ENCODE assay signal across 16 mouse cellular contexts in genomic region chr13:113199331-113199730, GRCm38 (mm10). TPM values are rescaled to one million over a fixed set of nuclear protein-coding genes. Genes with fewer than 3 reads are reported as not detected.
"Had no signal": no experiment of that assay in that cellular context is flagged by ENCODE, and none has a peak within 500 bp of the region (broad histone marks: within the 10 kb centered on the region; RNA-seq: fewer than 3 reads in every experiment).

No protein-coding gene starts in this region.

- H3K4me3 ChIP-seq: intestine, embryonic 15.5 days; liver, embryonic 12.5 days; midbrain, embryonic 10.5 days; midbrain, embryonic 15.5 days had no signal

- H3K4me2 ChIP-seq: intestine, embryonic 15.5 days; liver, embryonic 12.5 days; lung, embryonic 14.5 days; midbrain, embryonic 15.5 days had no signal

- DNase-seq: kidney, adult 8-10 months; kidney, postnatal 25 days; lung, embryonic 14.5 days; lung, postnatal 10 days; lung, postnatal 4 days; right cerebral cortex, postnatal 25 days; thymus, postnatal 14 days had no signal

- H3K4me1 ChIP-seq: intestine, embryonic 15.5 days; midbrain, embryonic 15.5 days had no signal

- H3K27ac ChIP-seq: intestine, embryonic 15.5 days; liver, embryonic 12.5 days; midbrain, embryonic 10.5 days; midbrain, embryonic 15.5 days had no signal

- H3K9me3 ChIP-seq: intestine, embryonic 15.5 days; liver, embryonic 12.5 days; midbrain, embryonic 10.5 days; midbrain, embryonic 15.5 days had no signal

- H3K27me3 ChIP-seq: intestine, embryonic 15.5 days; liver, embryonic 12.5 days; midbrain, embryonic 15.5 days had no signal

- H3K9ac ChIP-seq: intestine, embryonic 15.5 days; liver, embryonic 12.5 days; lung, embryonic 14.5 days; midbrain, embryonic 15.5 days had no signal

- ATAC-seq: intestine, embryonic 15.5 days; liver, embryonic 12.5 days; midbrain, embryonic 15.5 days had no signal

- H3K36me3 ChIP-seq: intestine, embryonic 15.5 days; liver, embryonic 12.5 days; midbrain, embryonic 10.5 days; midbrain, embryonic 15.5 days had no signal

RNA-seq across cellular contexts. Expression of gene Gzmk, which starts 26.4 kb away (rescaled TPM):
- total RNA-seq: megakaryocyte, adult 5-6 weeks had no signal
- polyA plus RNA-seq: intestine, embryonic 15.5 days; kidney, embryonic 16.5 days; liver, embryonic 12.5 days; liver, embryonic 16.5 days; lung, embryonic 14.5 days; midbrain, embryonic 10.5 days; midbrain, embryonic 15.5 days; neural tube, embryonic 14.5 days; stomach, embryonic 16.5 days had no signal
